Mouse (Mus musculus) intestine, postnatal 0 days (tissue): ENCODE results near the gene Tdrd1. TPM values are rescaled to one million over a fixed set of nuclear protein-coding genes. Genes with fewer than 3 reads are reported as not detected.

Experiments
- ATAC-seq: fragments of 200-750 bp; cut with Nextera tagmentation; 2 replicates; pipeline ENCODE4 v1.8.0; 2017; ENCODE audit warnings: mild to moderate bottlenecking, moderate TSS enrichment, moderate library complexity
- H3K27ac ChIP-seq: fragments of 300-500 bp; sonication (generic); 2 replicates; pipeline ENCODE4 v1.5.1; 2014; ENCODE audit warnings: mild to moderate bottlenecking, low read depth, low read length, moderate library complexity
- H3K27me3 ChIP-seq: fragments of 300-500 bp; sonication (generic); replicated peaks from 2 replicates; pipeline ENCODE4 v1.6.1; 2014; ENCODE audit warnings: low read length, mixed read lengths; ENCODE audit not compliant: control insufficient read depth, insufficient read depth
- H3K36me3 ChIP-seq: fragments of 300-500 bp; sonication (generic); 2 replicates; pipeline ENCODE4 v1.6.1; 2014; ENCODE audit warnings: mild to moderate bottlenecking, moderate library complexity; ENCODE audit not compliant: control insufficient read depth, insufficient read depth
- H3K4me1 ChIP-seq: fragments of 300-500 bp; sonication (generic); replicated peaks from 2 replicates; pipeline ENCODE4 v1.6.1; 2014; ENCODE audit warnings: antibody characterized with exemption, low read length, mixed read lengths; ENCODE audit not compliant: control insufficient read depth, insufficient read depth
- H3K4me2 ChIP-seq: fragments of 300-500 bp; sonication (generic); replicated peaks from 2 replicates; pipeline ENCODE4 v1.6.1; 2014; ENCODE audit warnings: low read depth, mild to moderate bottlenecking, moderate library complexity
- H3K4me3 ChIP-seq: fragments of 300-500 bp; sonication (generic); 2 replicates; pipeline ENCODE4 v1.5.1; 2014; ENCODE audit warnings: low read depth, low read length
- H3K9ac ChIP-seq: fragments of 300-500 bp; sonication (generic); 2 replicates; pipeline ENCODE4 v1.6.1; 2014; ENCODE audit warnings: mild to moderate bottlenecking, low read depth, low read length
- H3K9me3 ChIP-seq: fragments of 300-500 bp; sonication (generic); 2 replicates; pipeline ENCODE4 v1.6.1; 2016; ENCODE audit warnings: mixed run types; ENCODE audit not compliant: control insufficient read depth
- CTCF ChIP-seq: sonication (generic); IDR thresholded peaks from 2 replicates; pipeline ENCODE4 v1.5.1; 2016; ENCODE audit warnings: low read depth, mild to moderate bottlenecking, control low read depth, antibody characterized with exemption, moderate library complexity
- WGBS: fragments of 180-500 bp; shearing (Covaris S2); extraction: QIAGEN DNeasy Blood & Tissue Kit; methylation state at CpG from one replicate; pipeline ENCODE4 v1.1.7; 2014; 5-methylcytosine and 5-hydroxymethylcytosine counted together
- polyA plus RNA-seq: library from polyadenylated mRNA; unstranded; fragments of >200 nt; fragmentation: Nextera tagmentation; extraction: Ambion mirVana; gene quantifications from 2 replicates; pipeline ENCODE4 v1.2.1, GENCODE M21; 2015

Tdrd1 gene
- polyA plus RNA-seq, 1 experiment from 2014 or later: 0.13 TPM

DNA sequence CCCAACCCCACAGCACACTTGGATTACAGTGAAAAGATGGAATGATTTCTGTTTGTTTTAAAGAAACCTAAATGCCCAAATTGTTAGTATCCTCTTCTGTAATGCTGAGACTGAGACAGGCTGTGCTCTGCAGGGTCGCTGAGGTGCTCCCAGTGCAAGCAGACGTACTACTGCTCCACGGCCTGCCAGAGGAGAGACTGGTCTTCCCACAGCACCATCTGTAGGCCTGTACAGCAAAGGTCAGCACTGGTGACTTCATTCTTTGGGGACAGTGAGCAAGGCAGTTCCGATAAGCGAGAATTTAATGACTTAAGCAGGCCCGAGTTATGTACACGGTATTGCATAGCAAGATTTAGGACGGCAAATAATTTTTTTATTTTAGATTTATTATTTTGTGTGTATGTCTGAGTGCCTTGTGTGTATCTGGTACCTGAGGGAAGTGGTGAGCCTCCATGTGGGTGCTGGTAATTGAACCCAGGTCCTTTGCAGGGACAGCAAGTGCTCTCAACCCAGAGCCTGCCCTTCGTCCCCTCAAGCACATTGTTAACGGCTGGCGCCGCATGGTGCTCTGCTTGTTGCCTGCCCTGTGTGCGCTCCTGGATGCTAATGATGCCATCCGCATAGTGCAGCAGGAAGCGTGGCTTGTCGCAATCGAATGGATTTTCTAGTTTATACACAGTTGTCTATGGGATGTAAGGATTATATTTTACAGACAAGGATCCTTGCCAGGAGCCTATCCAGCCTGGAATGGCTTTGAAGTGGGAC lies 13.1 kb downstream of the Tdrd1 start:
- Histone ChIP-seq H3K4me3 (no peak overlapping the region), H3K9ac (no peak overlapping the region), H3K27me3 (no peaks in the 10 kb centered on the region), H3K36me3 (no peaks in the 10 kb centered on the region), H3K4me1 (no peaks in the 10 kb centered on the region), H3K27ac (no peak overlapping the region), H3K9me3 (no peaks in the 10 kb centered on the region), H3K4me2 (no peak overlapping the region)
- peak; percentile 33 for TF ChIP-seq CTCF
- 76% methylated on average over 17 of the region's 17 CpGs for WGBS
- ATAC-seq: no peak

DNA sequence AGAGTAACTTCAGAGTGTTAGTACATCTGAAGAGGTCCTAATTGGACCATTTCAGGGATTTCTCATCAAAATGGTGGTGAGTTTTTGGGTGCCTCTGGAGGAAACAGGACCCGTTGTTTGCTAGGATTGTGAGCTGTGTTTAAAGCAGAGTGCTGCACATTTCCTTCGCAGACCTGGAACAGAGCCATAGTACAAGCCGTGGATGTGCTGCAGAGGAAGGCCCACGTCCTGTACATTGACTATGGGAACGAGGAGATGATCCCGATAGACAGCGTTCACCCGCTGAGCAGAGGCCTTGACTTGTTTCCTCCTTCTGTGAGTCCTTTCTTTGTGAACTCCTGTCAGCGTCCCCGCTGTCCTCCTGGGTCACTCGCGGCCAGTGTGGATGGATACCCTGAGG lies 17.0 kb downstream of the Tdrd1 start:
- TF ChIP-seq CTCF: no peak
- Histone ChIP-seq H3K4me1 (no peaks in the 10 kb centered on the region), H3K36me3 (no peaks in the 10 kb centered on the region), H3K9me3 (0 out of 2 replicates have a peak, but pooled peaks cover 3% of the 10 kb centered on the region), H3K9ac (no peak overlapping the region), H3K27me3 (no peaks in the 10 kb centered on the region), H3K4me3 (no peak overlapping the region), H3K4me2 (no peak overlapping the region), H3K27ac (no peak overlapping the region)
- ATAC-seq: no peak
- WGBS: 57% methylated on average over 12 of the region's 12 CpGs

DNA sequence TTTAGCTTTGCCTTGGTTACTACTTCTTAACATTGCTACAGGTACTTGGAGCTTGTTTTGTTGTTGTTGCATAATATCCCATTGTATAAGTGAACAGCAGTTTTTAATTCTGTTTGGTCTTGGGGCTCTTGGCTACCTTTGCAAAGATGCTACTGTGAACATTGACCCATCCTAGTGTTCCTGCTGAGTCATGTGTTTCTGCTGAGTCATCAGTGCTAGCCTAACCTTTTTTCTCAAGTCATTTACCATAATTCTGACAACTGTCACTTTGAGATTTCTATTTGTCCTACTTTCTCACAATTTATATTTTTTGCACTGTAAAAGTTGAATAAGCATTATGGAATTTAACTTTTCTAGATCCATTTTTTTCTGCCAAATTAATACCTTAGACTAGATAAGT lies 26.6 kb downstream of the Tdrd1 start:
- Histone ChIP-seq H3K4me2 (no peak overlapping the region), H3K4me3 (no peak overlapping the region), H3K9ac (no peak overlapping the region), H3K27ac (no peak overlapping the region), H3K27me3 (no peaks in the 10 kb centered on the region), H3K36me3 (no peaks in the 10 kb centered on the region), H3K9me3 (no peaks in the 10 kb centered on the region), H3K4me1 (no peaks in the 10 kb centered on the region)
- TF ChIP-seq CTCF: no peak
- no peak for ATAC-seq

DNA sequence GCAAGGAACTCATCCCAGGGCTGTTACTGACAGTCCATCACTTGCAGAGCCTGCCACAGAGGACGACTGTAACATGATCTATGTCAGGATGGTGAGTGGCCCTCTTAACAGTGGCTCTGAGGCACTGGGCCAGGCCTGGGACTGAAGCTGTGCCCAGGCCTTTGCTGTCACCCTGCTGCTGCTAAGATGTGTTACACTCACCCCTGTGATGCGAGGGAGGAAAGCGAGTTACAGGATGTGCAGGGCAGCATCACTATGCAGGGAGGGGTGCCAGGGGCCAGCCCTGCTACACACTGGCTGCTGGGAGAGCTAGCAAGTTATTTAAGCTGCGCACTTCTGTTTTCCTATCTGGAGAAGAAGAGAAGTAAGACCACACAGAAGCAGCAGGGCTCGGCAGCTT lies 30.4 kb downstream of the Tdrd1 start:
- Histone ChIP-seq H3K9ac (no peak overlapping the region), H3K4me3 (no peak overlapping the region), H3K27me3 (no peaks in the 10 kb centered on the region), H3K4me2 (no peak overlapping the region), H3K4me1 (no peaks in the 10 kb centered on the region), H3K9me3 (no peaks in the 10 kb centered on the region), H3K36me3 (no peaks in the 10 kb centered on the region), H3K27ac (no peak overlapping the region)
- WGBS: 54% methylated on average over 5 of the region's 5 CpGs
- ATAC-seq: no peak
- no peak for TF ChIP-seq CTCF

DNA sequence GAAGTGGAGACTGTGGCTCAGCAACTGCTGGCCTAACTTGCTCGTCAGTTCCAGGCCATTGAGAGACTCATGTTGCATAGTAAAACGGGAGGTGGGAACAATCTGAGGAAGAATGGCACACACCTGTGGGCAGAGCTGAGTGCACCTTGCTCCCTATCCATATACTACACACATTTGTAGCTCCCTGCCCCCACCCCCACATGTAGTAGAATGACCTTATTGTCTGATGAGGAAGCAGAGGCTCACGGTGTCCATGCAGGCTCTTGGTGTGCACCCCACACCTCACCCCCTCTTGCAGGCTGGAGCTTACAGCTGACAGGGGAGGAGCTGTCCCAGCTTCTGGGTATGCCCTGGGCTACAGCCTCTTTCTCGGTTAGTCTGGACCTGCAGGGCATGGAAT lies 41.7 kb downstream of the Tdrd1 start:
- Histone ChIP-seq H3K4me3 (no peak overlapping the region), H3K27ac (no peak overlapping the region), H3K4me1 (no peaks in the 10 kb centered on the region), H3K9ac (no peak overlapping the region), H3K27me3 (peaks cover under 1% of the 10 kb centered on the region; the same call in 1 of the 2 replicates), H3K9me3 (no peaks in the 10 kb centered on the region), H3K36me3 (no peaks in the 10 kb centered on the region), H3K4me2 (no peak overlapping the region)
- ATAC-seq: peak; percentile 84
- no peak for TF ChIP-seq CTCF
- WGBS: 46% methylated on average over 4 of the region's 4 CpGs

DNA sequence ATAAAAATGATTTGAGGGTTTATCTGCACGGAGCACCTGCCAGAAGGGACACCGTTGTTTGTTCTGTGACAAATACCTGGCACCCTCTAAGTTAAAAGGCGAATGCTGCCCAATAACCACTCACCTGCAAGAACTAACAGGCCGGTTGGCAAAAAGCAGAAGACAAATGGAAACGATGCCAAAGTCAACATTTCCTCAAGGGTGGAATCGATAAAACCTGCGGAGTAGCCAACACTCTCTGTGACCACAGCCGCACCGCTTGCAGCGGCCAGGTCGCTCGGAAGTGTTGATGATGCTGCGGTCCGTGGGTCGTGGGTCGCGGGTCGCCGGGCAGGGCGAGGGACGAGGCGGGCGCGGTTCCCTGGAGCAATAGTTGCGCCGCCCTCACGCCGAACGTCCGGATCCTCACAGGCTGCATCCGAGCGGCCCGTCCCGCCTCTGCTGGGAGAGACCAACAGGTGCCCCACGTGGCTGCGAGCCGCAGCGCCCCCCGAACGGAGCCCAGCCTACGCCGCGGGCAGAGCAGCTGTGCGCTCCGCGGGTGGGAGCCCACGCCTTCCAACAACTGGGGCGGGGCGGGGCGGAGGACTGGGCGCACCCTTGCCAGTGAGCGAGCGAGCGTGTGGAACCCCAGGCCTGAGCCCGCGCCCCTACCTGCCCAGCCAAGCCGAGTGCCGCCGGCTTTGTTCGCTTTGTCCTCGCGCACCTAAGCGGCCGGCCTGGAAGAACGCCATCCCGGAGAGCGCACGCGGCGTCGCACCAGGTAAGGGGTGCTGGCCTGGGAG lies 48.0 kb downstream of the Tdrd1 start, which contains the start of gene Vwa2:
Gene Vwa2 (plus strand): TSS at position 434 of the 785 bp plus-strand sequence.
- Histone ChIP-seq H3K4me2 (peak within 1 kb of the TSS; percentile 75), H3K27ac (no peak within 1 kb of the TSS), H3K4me3 (peak within 1 kb of the TSS; percentile 41), H3K27me3 (peaks cover 43% of the 10 kb centered on the region), H3K36me3 (no peaks in the 10 kb centered on the region), H3K4me1 (0 out of 2 replicates have a peak, but pooled peaks cover 5% of the 10 kb centered on the region), H3K9me3 (no peaks in the 10 kb centered on the region), H3K9ac (no peak within 1 kb of the TSS)
- 0 out of 2 replicates have a peak, but pooled peaks have one; percentile 5 for TF ChIP-seq CTCF
- peak; percentile 41; the same call in 1 of the 2 replicates for ATAC-seq
- 2% methylated on average over 71 of the region's 71 CpGs for WGBS
